Mouse (Mus musculus) adrenal gland, adult (tissue): ENCODE measurements at regions not wholly inside any gene's neighbourhood (a gene's known extent, or its start where the extent isn't known, plus 50 kb on each side); places are given as distances from the start of the nearest gene placed in this dataset.
A peak's percentile ranks its signal among the peaks of the same experiment; 100 is the strongest.

Experiments
- DNase-seq, 2 experiments: peaks; one replicate each; pipeline ENCODE4 v3.0.0; 2022 to 2023; ENCODE audit warnings: low spot score in 1 of 2; ENCODE audit not compliant: inconsistent age in 2 of 2

DNA sequence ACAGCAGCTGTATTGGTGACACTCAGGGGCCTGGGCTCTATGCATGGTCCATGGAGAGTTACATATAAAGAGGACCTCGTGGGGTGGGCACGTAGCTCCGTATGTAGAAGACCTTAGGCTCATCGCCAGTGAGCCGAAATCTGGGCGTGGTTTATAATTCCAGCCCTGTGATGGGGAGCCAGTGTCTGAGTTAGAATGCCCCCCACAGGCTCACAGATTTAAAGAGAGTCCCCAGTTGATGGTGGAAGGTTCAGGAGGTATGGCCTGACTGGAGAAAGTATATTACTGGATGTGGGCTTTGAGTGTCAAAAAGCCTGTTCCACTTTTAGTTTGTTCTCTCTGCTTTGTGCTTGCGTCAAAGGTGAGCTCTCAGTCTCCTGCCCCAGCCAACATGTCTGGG is 54.8 kb downstream of the 1700122O11Rik start:
- no peak for DNase-seq

- DNase-seq = no peak
Measured at GRCm38 (mm10) chr17:47981556-47982027, 56.5 kb downstream of the 1700122O11Rik start.

DNA sequence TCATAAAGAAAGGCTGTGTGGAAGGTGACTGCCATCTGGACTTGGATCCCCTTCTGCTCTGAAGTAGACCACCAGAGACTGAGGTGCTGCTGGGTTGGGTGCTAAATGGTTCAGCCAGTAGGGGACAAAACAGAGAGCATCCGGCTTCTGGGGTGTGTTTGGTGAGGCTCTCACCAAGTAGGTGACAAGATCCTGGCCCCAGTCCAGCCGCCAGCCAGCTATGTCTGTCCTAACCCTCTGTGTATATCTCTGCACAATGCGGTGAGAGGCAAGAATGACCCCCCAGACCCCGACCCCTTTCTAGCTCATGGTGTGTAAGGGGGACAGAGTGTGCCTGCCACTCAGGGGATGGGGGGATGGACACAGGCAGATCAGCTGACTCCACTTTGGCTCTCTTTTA is 54.8 kb upstream of the Foxp4 start:
- no peak for DNase-seq

DNA sequence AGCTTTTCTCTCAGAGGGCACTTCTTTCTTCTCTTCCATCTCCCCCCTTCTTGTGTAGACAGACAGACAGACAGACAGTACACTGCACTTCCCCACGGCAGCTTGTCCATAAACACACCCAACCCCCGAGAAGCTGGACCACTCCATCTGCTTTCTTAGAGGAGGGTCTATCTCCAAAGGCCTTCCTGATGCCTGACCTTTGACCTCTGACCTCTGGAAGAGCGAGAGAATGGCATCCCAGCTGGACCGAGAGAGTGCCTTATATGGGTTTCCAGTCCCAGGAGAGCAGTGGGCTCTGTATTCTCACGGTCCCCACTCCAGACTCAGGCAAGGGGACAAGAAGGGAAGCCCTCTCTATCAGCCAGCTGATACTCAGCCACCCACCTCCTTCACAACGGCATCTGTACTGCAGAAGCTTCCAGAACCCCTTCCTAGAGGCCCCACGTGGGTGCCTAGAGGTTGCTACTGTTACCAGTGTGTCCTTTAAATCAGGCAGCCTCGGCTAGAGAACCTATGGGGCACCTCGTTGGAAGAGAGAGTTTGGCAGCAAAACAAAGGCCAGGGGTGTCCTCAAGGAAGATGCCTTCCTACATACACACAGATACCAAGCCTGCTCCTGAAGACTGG is 54.1 kb upstream of the Foxp4 start:
- peak in 1 of 2 experiments; percentile 34 for DNase-seq

GRCm38 (mm10) chr17:47978001-47978400 is 53.6 kb upstream of the Foxp4 start:
- DNase-seq = peak in 1 of 2 experiments; percentile 45

GRCm38 (mm10) chr17:47976999-47977357 is 52.5 kb upstream of the Foxp4 start:
- peak in 1 of 2 experiments; percentile 34 for DNase-seq

- peak; percentile 83 to 93 for DNase-seq
Measured at GRCm38 (mm10) chr17:47976061-47976998, 51.9 kb upstream of the Foxp4 start.

GRCm38 (mm10) chr17:47975281-47976060 is 51.0 kb upstream of the Foxp4 start:
- DNase-seq = peak; percentile 31 to 36

- DNase-seq = no peak
Measured at GRCm38 (mm10) chr17:47974503-47974902, 50.1 kb upstream of the Foxp4 start.
